Mouse (Mus musculus) embryonic facial prominence, embryonic 12.5 days (tissue): Measurements from ENCODE around the gene Gm17027. TPM values are rescaled to one million over a fixed set of nuclear protein-coding genes. Genes with fewer than 3 reads are reported as not detected.
"Not testable (repeated sequence)": the region's sequence is repeated elsewhere in the genome, so short reads cannot be mapped to it uniquely, and the experiment has no call there.

Source experiments
- ATAC-seq: fragments of 200-750 bp; cut with Nextera tagmentation; 2 replicates; pipeline ENCODE4 v1.8.0; 2017; ENCODE audit not compliant: insufficient number of reproducible peaks, insufficient read depth, low FRiP score, low TSS enrichment
- H3K27ac ChIP-seq: fragments of 300-500 bp; sonication (generic); 2 replicates; pipeline ENCODE4 v1.5.1; 2016; ENCODE audit warnings: mild to moderate bottlenecking
- H3K27me3 ChIP-seq: fragments of 300-500 bp; sonication (generic); 2 replicates; pipeline ENCODE4 v1.6.1; 2016; ENCODE audit warnings: mild to moderate bottlenecking, moderate library complexity
- H3K36me3 ChIP-seq: fragments of 300-500 bp; sonication (generic); 2 replicates; pipeline ENCODE4 v1.6.1; 2016; ENCODE audit warnings: mild to moderate bottlenecking
- H3K4me1 ChIP-seq: fragments of 300-500 bp; sonication (generic); 2 replicates; pipeline ENCODE4 v1.6.1; 2016
- H3K4me2 ChIP-seq: fragments of 300-500 bp; sonication (generic); replicated peaks from 2 replicates; pipeline ENCODE4 v1.6.1; 2016; ENCODE audit warnings: mild to moderate bottlenecking, moderate library complexity
- H3K4me3 ChIP-seq: fragments of 300-500 bp; sonication (generic); 2 replicates; pipeline ENCODE4 v1.5.1; 2016; ENCODE audit warnings: mild to moderate bottlenecking
- H3K9ac ChIP-seq: fragments of 300-500 bp; sonication (generic); 2 replicates; pipeline ENCODE4 v1.6.1; 2016; ENCODE audit warnings: mild to moderate bottlenecking, moderate library complexity
- H3K9me3 ChIP-seq: fragments of 300-500 bp; sonication (generic); 2 replicates; pipeline ENCODE4 v1.6.1; 2016; ENCODE audit warnings: mild to moderate bottlenecking, moderate library complexity
- WGBS: fragments of 180-500 bp; shearing (Covaris S2); methylation state at CpG from one replicate; pipeline ENCODE4 v1.1.7; 2016; 5-methylcytosine and 5-hydroxymethylcytosine counted together
- polyA plus RNA-seq: library from polyadenylated mRNA; unstranded; fragments of >200 nt; fragmentation: Nextera tagmentation; extraction: Ambion mirVana; gene quantifications from 2 replicates; pipeline ENCODE4 v1.2.1, GENCODE M21; 2016

Gm17027 gene
- not detected in 2 replicates for polyA plus RNA-seq

GRCm38 (mm10) chr14:42162522-42162921 lies at the start of gene Gm17027:
Gm17027 (minus strand) TSS chr14:42162622.
- 95% methylated on average over 1 of the region's 2 CpGs for WGBS
- not testable (repeated sequence) for H3K4me2 ChIP-seq, ATAC-seq, H3K9me3 ChIP-seq, H3K9ac ChIP-seq, H3K4me3 ChIP-seq, H3K4me1 ChIP-seq, H3K36me3 ChIP-seq, H3K27me3 ChIP-seq, H3K27ac ChIP-seq

- H3K4me2 ChIP-seq, H3K27me3 ChIP-seq, H3K36me3 ChIP-seq, H3K4me3 ChIP-seq, H3K9ac ChIP-seq, H3K4me1 ChIP-seq, H3K27ac ChIP-seq, ATAC-seq, H3K9me3 ChIP-seq: not testable (repeated sequence)
- no CpG with 5 or more reads among the region's 1 CpGs for WGBS
Observed at GRCm38 (mm10) chr14:42190691-42191090, 28.3 kb upstream of the Gm17027 start, which contains the start of gene Gm3573. Gm3573 (minus strand) TSS chr14:42190791.

- not testable (repeated sequence) for H3K9ac ChIP-seq, H3K27ac ChIP-seq, ATAC-seq, H3K36me3 ChIP-seq, H3K27me3 ChIP-seq, H3K4me2 ChIP-seq, H3K9me3 ChIP-seq, H3K4me3 ChIP-seq, H3K4me1 ChIP-seq
- WGBS, result 84% methylated on average over 3 of the region's 3 CpGs
Observed at GRCm38 (mm10) chr14:42183936-42184335, 21.5 kb upstream of the Gm17027 start.

DNA sequence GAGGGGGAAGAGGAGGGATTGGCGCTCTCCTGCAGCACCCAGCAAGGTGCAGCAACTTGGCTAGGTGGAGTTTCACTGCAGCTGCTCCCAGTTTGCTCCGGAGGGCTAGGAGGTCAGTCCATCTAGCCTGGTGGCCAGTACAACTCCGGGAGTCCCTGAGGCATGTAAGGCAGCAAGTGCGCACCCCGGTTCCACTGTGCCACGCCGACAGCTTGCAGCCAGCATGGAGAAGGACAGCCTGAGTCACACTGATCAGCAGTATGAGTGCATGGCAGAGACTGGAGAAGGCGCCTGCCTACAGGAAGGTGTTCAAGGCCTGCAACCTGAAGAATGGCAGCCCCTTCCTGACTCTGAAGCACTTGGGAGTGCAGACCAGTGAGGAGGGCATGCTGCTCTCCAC lies 27.9 kb downstream of the Gm17027 start:
- H3K9me3 ChIP-seq, H3K27me3 ChIP-seq, H3K4me1 ChIP-seq, H3K4me3 ChIP-seq, H3K9ac ChIP-seq, H3K4me2 ChIP-seq, H3K36me3 ChIP-seq, H3K27ac ChIP-seq, ATAC-seq: not testable (repeated sequence)
- WGBS, result 76% methylated on average over 7 of the region's 8 CpGs

- H3K4me1 ChIP-seq, H3K9me3 ChIP-seq, H3K9ac ChIP-seq, H3K4me3 ChIP-seq, ATAC-seq, H3K27ac ChIP-seq, H3K4me2 ChIP-seq, H3K27me3 ChIP-seq, H3K36me3 ChIP-seq: not testable (repeated sequence)
- 46% methylated on average over 10 of the region's 14 CpGs for WGBS
Observed at GRCm38 (mm10) chr14:42133806-42134205, 28.6 kb downstream of the Gm17027 start.

DNA sequence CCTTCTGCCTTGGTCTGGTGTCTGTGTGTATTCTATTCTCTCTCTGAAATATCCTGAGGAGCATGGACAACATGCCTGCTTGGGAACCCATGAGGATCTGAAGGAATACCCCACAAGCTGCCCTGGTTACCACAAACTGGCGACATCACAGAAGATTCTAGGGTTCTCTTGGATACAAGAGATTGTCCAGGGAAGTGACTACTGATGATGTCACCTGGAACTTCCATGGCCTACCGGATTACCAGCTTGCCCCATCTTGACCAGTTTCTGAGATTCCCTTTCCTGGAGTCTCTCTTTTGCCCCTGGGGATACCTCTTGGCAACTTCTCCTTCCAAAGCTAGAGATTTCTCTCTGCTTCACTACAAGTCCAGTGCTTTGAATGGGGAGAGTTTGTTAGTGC lies 45.2 kb downstream of the Gm17027 start, which contains the start of gene Gm7951:
Gene Gm7951, minus strand, starts transcription at position 101 of the 400 bp plus-strand sequence.
- not testable (repeated sequence) for H3K4me2 ChIP-seq, H3K27me3 ChIP-seq, H3K4me1 ChIP-seq, ATAC-seq, H3K4me3 ChIP-seq, H3K9me3 ChIP-seq, H3K36me3 ChIP-seq, H3K27ac ChIP-seq, H3K9ac ChIP-seq
- 75% methylated on average over 1 of the region's 2 CpGs for WGBS

Other genes with a start within 250 kb of the Gm17027 start
- not detected in 2 replicates for gene 1700049E17Rik1, start 237.7 kb downstream of the Gm17027 start, polyA plus RNA-seq
- not detected in 2 replicates for gene 1700024B05Rik, start 218.6 kb downstream of the Gm17027 start, polyA plus RNA-seq
- gene Gm6401, start 194.7 kb downstream of the Gm17027 start, polyA plus RNA-seq, result not detected in 2 replicates
- not detected in 2 replicates for gene Gm3543, start 179.3 kb downstream of the Gm17027 start, polyA plus RNA-seq
- gene Gm7951, start 45.3 kb downstream of the Gm17027 start, polyA plus RNA-seq, result not detected in 2 replicates
- not detected in 2 replicates for gene Gm3573, start 28.2 kb upstream of the Gm17027 start, polyA plus RNA-seq
- gene Gm17026, start 97.4 kb upstream of the Gm17027 start, polyA plus RNA-seq, result not detected in 2 replicates
- not detected in 2 replicates for gene Gm9611, start 134.7 kb upstream of the Gm17027 start, polyA plus RNA-seq
- not detected in 2 replicates for gene Gm7995, start 147.6 kb upstream of the Gm17027 start, polyA plus RNA-seq